Mouse (Mus musculus): ENCODE measurements around the gene Prkca.

- TF ChIP-seq CTCF (IDR thresholded peaks at IDR 0.05; ENCODE audit: insufficient read depth, low read depth, low read length), result no peak
- TF ChIP-seq POLR2A (IDR thresholded peaks at IDR 0.05; ENCODE audit: insufficient read depth, low read depth, low read length), result no peak
These were observed 395.8 kb downstream of the Prkca start for GRCm38 (mm10) chr11:107947951-107948350.

All from olfactory bulb, adult 2 months (tissue).